Mouse (Mus musculus) fibroblast of lung, adult 2 months (primary cell): ENCODE results near the gene Cd68.

Experiments
- DNase-seq: peaks from one replicate; pipeline ENCODE4 v3.0.0-alpha.2; 2011; ENCODE audit warnings: low read depth

Gene Cd68

DNA sequence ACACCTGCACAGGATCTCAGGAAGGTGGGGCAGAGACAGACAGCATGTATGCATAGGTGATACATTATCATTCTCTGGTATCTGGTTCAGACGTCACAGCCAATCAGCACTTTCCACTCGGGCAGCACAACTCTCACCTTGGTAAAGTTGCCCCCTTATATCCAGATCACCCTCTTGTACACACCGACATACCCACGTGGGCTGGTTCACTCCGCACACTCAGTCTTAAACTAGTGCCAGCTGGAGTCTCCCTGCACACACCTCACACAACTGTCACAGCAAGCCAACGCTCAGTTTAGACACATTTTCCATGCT is 29.1 kb upstream of the Cd68 start:
- DNase-seq = no peak

DNA sequence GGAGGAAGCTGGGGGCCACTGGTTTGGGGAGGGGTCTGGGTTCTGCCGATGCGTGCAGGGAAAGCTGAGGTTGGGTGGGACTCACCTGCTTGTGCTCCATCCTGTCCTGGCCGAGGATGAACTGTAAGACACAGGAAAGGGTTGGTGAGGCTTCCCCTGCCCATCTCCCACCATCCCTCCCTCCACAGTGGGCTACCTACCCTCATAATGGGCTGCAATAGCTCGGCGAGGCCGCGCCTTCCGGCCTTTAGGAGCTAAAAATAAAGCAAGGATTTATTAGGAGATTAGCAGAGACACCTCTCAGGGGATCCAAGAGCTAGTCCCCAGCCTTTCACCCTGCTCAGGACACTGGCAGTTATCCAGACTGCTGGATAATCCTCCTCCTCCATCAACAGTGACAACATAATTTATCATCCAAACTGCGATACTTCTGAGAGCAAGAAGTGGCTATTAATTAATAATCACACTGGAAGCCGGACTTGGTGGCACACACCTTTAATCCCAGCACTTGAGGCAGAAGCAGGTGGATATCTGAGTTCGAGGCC is 27.5 kb upstream of the Cd68 start:
- no peak for DNase-seq

DNA sequence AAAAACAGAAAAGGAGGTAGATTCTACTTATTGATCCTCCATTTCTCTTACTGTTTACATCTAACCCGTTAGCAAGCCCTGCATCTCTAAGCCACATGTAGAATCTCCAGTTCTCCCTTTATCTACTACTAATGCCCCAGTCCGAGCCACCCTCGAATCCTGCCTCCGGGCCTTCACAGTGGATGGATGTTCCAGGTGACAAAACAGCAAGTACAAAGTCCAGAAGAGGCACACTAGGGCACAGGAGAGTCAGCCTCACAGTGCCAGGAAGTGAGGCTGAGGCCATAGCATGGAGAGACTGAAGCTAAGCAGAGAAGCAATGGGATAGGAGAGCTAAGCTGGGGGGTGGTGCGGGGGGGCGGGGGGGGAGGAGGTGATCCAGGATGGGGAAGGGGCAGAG is 26.9 kb upstream of the Cd68 start:
- DNase-seq = no peak

DNA sequence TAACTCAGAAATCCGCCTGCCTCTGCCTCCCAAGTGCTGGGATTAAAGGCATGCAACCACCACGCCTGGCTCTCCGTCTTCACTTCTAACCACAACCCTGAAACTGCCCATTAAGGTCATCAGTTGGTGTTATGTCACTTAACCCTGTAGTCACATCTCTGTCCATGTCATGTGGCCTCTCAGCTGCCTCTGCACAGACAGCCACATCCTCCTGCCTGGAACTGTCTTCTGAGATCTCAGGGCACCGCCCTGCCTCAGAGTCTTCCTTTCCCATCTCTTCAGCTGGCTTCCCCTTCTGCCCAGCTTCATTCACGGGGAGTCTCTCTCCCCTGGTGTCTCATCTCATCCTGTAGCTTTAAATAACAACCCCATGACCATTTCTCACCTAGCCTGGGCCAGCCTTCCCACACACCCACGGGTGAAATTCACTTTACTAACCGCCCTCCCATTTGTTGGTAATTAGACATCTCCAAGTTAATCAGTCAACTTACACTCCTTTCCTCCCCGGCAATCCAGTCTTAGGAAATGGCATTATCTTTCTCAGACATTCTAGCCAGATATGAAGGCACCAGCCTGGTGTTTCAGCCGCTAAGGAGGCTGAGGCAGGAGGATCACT is 26.4 kb upstream of the Cd68 start:
- no peak for DNase-seq

DNA sequence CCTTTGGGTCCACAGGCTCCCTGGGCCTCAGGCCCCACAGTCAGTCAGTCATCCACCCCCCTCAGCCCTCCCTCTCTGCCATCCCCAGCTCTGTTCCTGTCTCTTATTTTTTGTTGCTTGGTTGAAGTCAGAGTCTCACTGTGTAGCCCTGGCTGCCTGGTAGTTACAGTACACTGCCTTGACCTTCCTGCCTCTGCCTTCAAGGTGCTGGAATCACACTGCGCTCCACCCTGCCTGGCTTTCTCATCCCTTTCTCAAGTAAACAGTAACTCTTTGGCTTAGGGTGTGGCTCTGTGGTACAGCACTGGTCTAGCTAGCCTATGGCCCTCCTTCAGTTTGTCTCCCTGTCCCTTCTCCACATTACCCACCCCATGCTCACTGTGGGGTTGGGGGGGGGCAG is 23.9 kb upstream of the Cd68 start:
- DNase-seq = no peak

DNA sequence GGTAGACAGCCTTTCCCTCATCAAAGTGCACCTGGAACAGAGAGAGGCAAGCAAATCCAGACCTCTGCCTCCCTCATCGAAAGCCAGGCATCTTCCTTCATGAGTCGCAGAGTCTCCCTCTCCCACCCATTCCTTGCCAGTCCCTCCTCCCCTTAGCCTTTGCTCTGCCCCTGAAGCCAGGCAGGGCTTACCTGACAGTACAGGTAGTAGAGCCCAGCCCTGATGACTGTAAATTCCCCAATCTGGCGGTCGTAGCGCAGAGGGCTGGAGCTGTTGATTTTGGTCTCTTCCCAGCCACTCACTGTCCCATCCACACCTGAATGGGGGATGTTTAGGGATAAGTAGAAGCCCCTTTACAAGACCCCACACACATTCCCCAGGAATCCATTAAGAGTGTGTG is 21.1 kb upstream of the Cd68 start:
- DNase-seq = no peak

DNA sequence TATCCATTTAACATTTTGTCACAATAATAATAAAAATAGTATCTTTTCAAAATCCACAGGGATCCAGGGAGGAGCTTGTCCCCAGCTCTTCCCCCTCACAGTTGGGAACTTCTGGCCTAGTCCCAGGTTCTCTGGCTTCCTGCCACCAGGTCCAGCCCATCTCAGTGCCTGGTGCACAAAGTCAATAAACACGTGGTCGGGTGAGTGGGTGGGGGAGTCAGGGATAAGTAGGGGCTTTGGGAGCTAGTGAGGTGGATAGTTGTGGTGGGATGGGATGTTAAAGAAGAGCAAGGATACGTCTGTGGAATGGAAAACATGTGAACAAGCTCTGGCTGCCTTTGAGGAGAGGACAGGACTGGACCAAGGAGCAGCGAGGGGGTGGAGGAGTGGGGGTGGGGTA is 20.4 kb upstream of the Cd68 start:
- DNase-seq = no peak

DNA sequence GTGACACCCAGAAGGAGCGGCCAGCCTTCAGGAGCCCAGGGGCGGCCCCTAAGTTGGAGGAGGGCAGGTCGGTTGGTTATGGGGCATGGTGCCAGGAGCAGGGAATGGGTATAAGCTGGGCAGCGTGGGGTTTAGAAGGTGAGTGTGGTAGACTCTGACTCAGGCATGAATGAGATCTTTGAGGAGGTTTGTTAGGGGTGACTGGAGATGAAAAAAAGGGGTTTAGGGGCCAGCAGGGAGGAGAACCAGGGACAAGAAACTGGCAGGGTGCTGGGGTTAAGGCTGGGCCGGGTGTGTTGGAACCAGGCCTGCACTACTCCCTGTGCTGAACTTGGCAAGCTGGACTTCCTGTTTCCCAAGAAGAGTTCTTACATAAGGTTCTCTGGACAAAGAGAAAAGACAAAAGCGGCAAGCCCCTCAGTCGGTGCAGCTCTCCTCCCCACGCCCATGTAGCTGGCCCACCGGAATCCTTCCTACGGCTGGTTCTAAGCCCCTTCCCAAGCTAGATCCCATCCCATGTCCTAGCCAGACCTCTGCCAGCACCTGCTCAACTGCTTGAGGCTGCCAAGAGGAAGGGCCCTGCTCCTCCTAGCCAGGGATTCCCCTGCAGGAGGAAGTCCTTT is 19.7 kb upstream of the Cd68 start, which contains the start of gene Tnfsf13:
Gene Tnfsf13, minus strand, starts transcription at position 259 of the 623 bp plus-strand sequence.
- peak; percentile 88 for DNase-seq

DNA sequence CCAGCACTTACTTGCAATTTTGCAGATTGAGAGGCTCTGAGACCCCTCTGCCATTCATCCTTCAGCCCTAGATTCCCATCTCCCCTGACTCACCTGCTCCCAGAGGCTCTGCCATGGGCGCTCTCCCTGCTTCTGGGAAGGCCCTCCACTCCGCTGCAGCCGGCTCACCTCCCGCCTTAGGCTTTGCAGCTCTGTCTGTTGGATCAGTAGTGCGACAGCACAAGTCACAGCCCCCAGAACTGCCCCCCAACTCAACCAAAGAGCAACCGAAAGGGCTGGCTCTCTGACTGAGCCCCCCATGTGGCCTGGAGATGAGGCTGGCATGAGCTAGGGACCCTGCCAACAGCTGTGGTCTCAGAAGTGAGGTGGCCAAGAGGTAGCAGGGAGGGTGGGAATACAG is 19.0 kb upstream of the Cd68 start:
- no peak for DNase-seq

DNA sequence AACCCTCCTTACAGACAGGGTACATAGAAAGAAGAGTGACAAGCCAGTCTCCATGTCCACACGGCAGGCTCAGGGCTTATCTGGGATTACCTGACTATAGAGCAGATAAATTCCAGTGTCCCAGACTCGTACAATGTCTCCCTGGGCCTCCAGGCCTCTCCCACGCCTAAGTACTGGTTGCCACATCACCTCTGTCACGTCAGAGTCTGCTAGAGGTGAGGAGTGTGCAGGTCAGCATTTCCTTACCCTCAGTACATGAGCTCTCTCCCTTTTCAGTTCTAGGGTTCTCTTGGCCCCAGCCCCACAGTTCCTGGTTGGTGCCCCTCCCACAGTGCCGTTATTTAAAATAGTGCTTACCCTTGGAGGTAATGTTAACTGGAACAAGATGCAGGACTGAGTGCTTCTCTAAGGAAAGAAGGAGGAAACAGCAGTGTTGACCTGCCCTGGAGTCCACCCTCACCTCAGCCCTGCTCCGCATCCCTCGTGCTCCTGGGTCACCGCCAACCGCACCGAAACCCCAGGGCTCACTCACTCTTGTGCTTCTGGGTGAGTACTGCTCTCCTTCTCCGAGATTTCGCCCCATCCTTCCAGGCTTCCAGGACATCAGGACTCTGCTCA is 18.3 kb upstream of the Cd68 start:
- no peak for DNase-seq

DNA sequence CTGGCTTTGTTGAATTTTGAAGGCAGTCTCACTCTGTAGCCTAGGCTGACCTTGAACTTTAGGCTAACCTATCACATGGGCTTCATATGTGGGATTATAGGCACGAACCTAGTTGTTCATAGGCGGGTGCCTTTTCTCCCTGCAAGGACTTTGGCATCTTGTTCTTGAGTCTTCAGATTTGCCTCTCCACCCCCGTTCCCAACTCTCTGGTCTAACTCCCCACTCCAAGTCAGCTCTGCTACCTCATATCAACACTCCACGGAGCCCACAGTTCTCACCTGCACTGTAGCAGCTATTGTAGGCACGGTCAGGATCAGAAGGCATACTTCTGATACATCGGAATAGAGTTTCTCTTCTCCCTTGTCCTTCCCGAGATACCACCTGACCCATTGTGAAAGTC is 17.6 kb upstream of the Cd68 start:
- DNase-seq = no peak

DNA sequence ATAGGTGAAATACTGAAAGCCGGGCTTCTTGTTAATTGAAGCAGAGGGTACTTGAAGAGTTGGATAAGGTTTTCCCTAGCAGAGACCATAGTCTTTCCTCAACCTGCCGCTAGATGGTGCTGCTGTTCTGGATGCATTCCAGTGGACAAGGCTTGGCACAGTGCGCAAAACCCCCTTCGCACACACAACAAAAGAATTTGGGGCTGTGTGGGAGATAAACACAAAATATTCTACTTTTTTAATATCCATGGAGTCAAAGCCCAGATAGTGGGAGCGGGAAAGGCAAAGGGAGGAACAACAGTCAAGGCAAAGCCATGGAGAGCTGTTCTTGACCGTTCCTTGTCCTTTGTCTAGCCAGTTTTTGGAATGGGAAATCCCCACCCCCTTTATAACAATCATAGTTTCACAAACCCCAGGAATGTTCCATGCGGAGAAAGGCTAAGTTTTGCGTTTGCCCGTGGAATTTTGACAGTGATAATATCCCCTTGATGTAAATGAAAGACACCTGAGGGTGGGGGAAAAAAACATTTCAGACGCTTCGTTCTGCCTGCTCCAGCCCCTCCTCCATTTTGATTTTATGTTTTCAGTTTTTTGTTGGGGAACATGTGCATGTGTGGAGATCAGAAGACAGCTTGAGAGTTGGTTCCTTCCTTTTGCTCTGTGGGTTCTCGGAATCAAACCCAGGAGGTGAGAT is 17.0 kb upstream of the Cd68 start:
- peak; percentile 78 for DNase-seq

DNA sequence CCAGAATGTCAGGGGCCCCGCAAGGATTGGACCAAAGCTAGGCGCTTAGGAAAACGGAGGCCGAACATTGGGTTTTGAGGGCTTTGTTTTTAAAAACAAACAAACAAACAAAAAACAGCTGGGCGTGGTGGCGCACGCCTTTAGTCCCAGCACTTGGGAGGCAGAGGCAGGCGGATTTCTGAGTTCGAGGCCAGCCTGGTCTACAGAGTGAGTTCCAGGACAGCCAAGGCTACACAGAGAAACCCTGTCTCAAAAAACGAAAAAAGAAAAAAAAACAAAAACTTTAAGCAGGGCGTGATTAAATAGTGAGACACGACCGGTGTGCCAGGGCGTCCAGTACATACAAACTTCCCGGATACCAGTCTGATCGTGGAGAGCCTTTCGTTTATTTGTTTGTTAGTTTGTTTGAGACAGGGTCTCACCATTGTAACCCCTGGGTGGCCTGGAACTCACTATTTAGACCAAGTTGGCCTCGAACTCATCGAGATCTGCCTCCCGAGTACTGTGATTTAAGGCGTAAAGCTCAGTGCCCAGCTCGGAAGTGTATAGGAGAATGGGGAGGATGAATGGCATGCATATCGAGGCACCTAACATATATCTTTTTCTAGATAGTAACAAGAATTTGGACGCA is 16.4 kb upstream of the Cd68 start:
- no peak for DNase-seq

DNA sequence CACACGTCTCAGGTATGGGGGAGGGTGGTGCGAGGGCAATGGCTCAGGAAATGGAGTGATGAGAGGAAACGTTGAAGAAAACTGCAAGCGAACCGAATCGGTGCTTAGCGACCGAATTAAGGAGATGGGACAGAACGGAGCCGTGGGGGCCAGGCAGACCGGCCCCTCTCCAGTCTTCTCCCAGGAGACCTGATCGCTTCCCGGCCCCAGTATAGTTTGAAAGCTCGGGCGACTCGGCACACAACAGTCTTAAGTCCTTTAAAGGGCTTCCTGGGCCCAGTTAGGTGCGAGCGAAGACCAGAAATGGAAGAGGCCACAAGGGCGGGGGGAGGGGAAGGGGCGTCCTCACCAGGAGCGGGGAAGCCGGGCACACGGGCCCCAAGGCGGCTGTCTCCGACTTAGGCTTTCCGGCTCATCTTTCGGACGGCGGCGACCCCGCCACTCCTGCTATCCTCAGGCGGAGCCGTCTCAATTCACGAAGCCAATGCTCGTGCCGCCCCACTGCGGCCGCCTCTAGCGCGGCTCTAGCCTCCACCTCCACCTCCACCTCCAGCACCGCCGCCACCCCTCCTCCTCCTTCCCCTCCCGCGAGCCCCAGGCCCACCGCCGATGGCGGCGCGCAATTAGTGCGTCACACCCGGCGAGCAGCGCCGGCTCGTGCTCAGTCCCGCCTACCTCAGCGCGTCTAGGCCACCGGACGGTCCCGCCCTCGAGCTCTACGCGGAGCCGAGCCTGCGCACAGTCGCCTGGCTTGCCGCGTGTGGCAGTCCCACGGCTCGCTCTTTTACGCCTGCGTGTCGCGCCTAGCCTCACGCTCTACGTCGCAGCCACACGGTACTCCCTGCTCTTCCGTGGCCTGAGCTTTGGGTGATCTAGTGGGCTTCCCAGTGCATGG is 15.6 kb upstream of the Cd68 start, which contains the start of gene Senp3:
Gene Senp3, minus strand, starts transcription at position 771 of the 895 bp plus-strand sequence.
- DNase-seq = peak; percentile 86

DNA sequence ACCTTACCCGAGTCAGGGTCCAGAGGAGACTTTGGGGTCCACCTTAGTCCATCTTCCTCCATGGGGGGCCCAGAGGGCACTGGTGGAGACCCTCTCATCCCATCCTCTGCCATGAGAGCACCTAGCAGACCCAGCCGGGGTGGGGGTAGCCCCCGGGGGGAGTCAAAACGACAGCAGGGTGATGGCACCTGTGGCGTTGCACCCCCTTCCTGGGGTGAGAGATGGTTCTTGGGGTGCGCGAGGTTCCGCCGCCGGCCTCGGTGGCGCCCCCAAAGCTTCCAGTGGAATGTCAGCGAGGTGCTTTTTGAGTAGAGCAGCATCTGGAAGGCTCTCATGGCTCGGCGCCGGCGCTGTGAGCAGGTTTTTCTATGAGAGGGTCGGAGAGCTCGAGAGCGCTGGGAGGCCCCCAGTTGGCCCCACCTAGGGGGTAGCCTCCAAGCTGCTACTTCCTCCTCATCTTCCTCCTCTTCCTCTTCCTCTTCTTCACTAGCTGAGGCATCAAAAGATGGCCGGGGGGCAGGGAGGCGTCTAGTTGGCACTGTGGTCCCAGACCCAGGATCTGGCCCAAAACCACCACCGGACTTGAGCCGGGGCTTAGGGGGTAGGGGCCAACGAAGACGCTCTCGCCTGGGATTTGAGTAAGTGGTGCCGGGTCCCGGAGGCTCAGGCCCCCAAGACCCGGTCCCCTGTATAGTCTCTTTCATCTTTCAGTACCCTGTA is 14.3 kb upstream of the Cd68 start:
- DNase-seq = no peak

DNA sequence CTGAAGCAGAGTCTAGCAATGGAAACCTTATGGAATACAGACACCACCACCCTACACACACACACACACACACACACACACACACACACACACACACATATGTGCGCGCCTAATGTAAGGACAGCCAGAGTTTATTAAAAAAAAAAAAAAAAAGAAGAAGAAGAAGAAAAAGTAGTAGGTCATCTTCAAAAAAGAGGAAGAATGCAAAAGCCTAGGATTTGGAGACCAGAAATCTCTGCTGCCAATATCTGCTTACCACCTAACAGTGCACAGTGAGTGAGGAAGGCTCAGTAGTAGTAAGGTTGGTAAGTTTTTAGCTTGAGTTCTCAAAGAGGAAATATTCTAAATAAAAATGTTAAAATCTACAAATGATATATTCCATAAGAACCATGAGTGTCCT is 13.2 kb upstream of the Cd68 start:
- DNase-seq = no peak

DNA sequence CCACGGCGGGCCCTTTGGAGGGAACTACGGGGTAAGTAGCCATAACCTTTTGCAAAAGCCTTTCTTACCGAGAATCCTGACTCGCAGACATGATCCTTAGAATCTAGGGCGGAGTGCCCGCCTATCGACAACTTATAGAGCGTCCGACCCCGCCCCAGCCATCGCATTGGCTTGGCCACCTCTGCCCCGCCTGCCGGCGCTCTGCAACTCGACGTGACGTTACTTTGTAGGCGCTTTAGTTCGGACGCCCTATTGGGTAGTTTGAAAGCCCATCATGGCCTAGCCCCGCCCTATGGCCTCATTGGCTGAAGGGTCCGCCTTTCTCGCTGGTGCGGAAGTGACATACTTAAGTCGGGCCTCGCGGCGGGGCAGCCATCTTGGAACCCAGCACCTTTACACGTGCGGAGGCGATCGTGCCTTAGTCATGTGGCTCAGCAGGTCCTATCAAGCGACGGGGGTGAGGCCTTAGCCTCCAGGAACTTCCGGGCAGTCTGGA is 6.3 kb upstream of the Cd68 start, which contains the start of gene Eif4a1:
Gene Eif4a1, minus strand, starts transcription at position 213 of the 496 bp plus-strand sequence.
- peak; percentile 100 for DNase-seq

DNA sequence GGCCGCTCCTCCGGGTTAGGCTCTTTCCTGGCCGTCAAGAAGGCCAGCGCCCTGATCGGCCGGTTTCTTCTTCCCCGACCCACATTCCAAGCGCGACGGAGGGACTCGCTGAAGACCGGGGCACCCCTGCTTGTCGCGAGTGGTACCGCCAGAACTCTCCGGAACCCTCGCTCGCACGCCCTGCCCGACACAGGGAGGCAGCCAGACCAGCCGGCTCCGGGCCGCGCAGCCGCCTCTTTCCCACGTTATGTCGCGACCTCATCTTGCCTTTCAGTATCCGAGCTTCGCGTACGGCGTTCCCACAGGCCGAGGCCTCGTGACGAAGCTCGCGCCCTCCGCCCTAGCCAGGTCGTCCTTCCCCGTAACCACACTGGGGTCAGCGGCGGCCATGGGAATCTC is 5.8 kb upstream of the Cd68 start:
- DNase-seq = no peak

DNA sequence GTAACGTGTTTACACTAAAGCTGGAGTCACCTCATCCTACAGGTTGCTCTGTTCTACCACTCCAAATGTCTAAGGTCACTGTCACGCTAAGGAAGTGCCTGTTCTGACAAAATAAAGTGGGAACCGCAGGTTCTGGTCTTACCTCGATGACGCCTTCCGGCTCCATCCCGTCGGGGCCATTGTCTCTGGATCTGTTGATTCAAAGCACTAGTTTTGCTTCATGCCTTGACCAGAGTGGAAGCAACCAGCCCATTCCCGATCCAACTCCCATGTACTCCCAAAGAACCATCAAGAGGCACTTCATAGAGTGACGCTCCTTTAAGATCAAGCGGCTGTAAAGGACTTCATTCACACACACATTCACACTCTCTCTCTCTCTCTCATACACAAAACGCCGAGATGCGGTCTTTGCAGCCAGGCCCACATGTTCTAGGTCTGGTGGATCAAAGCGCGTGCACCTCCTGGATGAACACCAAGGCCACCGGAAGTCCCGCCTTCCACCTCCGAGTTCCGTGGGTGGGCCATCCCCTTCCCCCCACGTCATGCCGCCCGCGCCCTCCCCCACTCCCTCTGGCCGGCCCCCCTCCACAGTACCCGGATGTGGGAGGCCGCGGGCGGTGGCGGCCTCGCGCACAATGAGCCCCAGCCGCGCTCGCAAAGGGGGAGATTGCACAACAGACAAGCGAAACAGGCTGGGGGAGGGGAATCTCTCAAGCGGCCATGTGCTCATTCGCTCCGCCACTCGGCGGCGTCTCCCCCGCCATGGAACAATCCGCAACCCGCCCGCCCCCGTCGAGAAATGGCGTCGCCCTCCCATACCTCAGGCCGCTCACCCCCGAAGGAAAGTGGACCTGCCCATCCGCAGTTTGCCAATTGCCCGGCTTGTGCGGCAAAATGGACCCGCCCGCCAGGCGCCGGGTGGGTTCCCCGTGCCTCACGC is 5.1 kb upstream of the Cd68 start:
- peak; percentile 83 for DNase-seq
